Mouse (Mus musculus): ENCODE data around the gene Pelo.

DNA sequence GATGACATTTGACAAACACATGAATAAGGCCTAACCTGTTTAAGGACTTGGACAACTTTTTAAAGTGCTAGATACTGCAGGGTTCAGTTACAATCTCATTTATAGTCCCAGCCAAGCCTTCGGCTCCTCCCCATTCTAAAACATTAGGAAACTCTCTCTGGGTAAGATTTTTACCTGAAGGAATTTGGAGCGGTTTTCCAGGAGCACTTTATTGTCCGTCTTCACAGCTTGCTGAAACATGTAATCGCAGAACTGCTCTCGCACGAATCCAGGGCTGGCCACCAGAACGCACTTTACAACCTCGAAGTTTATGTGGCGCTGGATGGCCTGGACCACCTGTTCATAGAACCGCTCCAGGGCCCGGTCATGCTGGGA lies 979 bp downstream of the Pelo start:
- TF ChIP-seq TCF12 (IDR thresholded peaks at IDR 0.05; ENCODE audit: insufficient read depth, poor library complexity, severe bottlenecking) = no peak
- TF ChIP-seq POLR2A (IDR thresholded peaks at IDR 0.05; ENCODE audit: insufficient read length, low read depth) = no peak
- no peak for TF ChIP-seq TCF3 (IDR thresholded peaks at IDR 0.05; ENCODE audit: insufficient read length, low read depth)
- no peak for TF ChIP-seq E2F4 (IDR thresholded peaks at IDR 0.05; ENCODE audit: insufficient read depth)
- no peak for TF ChIP-seq USF1 (IDR thresholded peaks at IDR 0.05; ENCODE audit: low read depth)
- TF ChIP-seq POLR2AphosphoS2 (IDR thresholded peaks at IDR 0.05; ENCODE audit: insufficient read length, low read depth) = no peak
- TF ChIP-seq MAX (IDR thresholded peaks at IDR 0.05; ENCODE audit: low read depth) = no peak
- no peak for TF ChIP-seq CEBPB (IDR thresholded peaks at IDR 0.05; ENCODE audit: insufficient read depth, poor library complexity, severe bottlenecking)
- no peak for TF ChIP-seq MYOD1 (IDR thresholded peaks at IDR 0.05; ENCODE audit: control insufficient read depth in 1 of 3, insufficient read length in 2 of 3, low read depth in 2 of 3)
- TF ChIP-seq MYOG (IDR thresholded peaks at IDR 0.05; ENCODE audit: control insufficient read depth in 1 of 3, insufficient read depth in 1 of 3, insufficient read length in 2 of 3, low read depth in 2 of 3) = no peak
